Mouse (Mus musculus) thymus, adult 2 months (tissue): ENCODE data around the gene Ifit1.

Source experiments
- CTCF ChIP-seq: fragments of 200-500 bp; IDR thresholded peaks from 2 replicates; pipeline ENCODE4 v1.5.1; 2012; ENCODE audit warnings: mild to moderate bottlenecking, control low read depth, low read length, moderate library complexity, borderline replicate concordance; ENCODE audit not compliant: control insufficient read depth, poor library complexity, insufficient read depth; ENCODE audit errors: extremely low read depth
- POLR2A ChIP-seq: fragments of 200-500 bp; IDR thresholded peaks from 2 replicates; pipeline ENCODE4 v1.6.1; 2012; ENCODE audit warnings: mild to moderate bottlenecking, low read length, control low read depth, moderate library complexity; ENCODE audit not compliant: control insufficient read depth, poor library complexity, insufficient read depth; ENCODE audit errors: extremely low read depth

GRCm38 (mm10) chr19:34624663-34625062, 16.0 kb upstream of the Ifit1 start:
- TF ChIP-seq POLR2A (no peak), CTCF (no peak)
